Mouse (Mus musculus): ENCODE measurements around the gene Zfp775.
A peak's percentile ranks its signal among the peaks of the same experiment; 100 is the strongest.

The Zfp775 gene

GRCm38 (mm10) chr6:48628808-48629660, 27.2 kb downstream of the Zfp775 start:
- peak; percentile 55 for DNase-seq

- DNase-seq = peak; percentile 76
Observed at GRCm38 (mm10) chr6:48629661-48630034, 27.8 kb downstream of the Zfp775 start.

GRCm38 (mm10) chr6:48630831-48631230, 29.0 kb downstream of the Zfp775 start:
- DNase-seq = no peak

GRCm38 (mm10) chr6:48635105-48635504, 33.2 kb downstream of the Zfp775 start:
- DNase-seq = no peak

GRCm38 (mm10) chr6:48636515-48636914, 34.7 kb downstream of the Zfp775 start:
- no peak for DNase-seq

- no peak for DNase-seq
Observed at GRCm38 (mm10) chr6:48637811-48638500, 36.1 kb downstream of the Zfp775 start.

GRCm38 (mm10) chr6:48638553-48638952, 36.7 kb downstream of the Zfp775 start:
- DNase-seq = no peak

- DNase-seq = no peak
Observed at GRCm38 (mm10) chr6:48641391-48641790, 39.5 kb downstream of the Zfp775 start.

GRCm38 (mm10) chr6:48642764-48643292, 41.0 kb downstream of the Zfp775 start:
- peak; percentile 61 for DNase-seq

- peak; percentile 83 for DNase-seq
Observed at GRCm38 (mm10) chr6:48645660-48646308, 43.9 kb downstream of the Zfp775 start.

GRCm38 (mm10) chr6:48646309-48646690, 44.4 kb downstream of the Zfp775 start:
- no peak for DNase-seq

GRCm38 (mm10) chr6:48646995-48647394, 45.1 kb downstream of the Zfp775 start, which contains the start of gene Gimap8:
Gene Gimap8, plus strand, starts transcription at chr6:48647234.
- peak; percentile 84 for DNase-seq

GRCm38 (mm10) chr6:48647611-48648010, 45.7 kb downstream of the Zfp775 start:
- DNase-seq = no peak

GRCm38 (mm10) chr6:48648779-48649178, 46.9 kb downstream of the Zfp775 start:
- peak; percentile 28 for DNase-seq

- no peak for DNase-seq
Observed at GRCm38 (mm10) chr6:48650041-48650440, 48.2 kb downstream of the Zfp775 start.

- no peak for DNase-seq
Observed at GRCm38 (mm10) chr6:48658721-48659120, 56.9 kb downstream of the Zfp775 start.

- DNase-seq = no peak
Observed at GRCm38 (mm10) chr6:48664750-48665149, 62.9 kb downstream of the Zfp775 start.

- no peak for DNase-seq
Observed at GRCm38 (mm10) chr6:48665471-48665870, 63.6 kb downstream of the Zfp775 start.

GRCm38 (mm10) chr6:48666159-48666586, 64.3 kb downstream of the Zfp775 start:
- peak; percentile 61 for DNase-seq

- no peak for DNase-seq
Observed at GRCm38 (mm10) chr6:48668022-48668421, 66.2 kb downstream of the Zfp775 start.

GRCm38 (mm10) chr6:48669446-48669969, 67.6 kb downstream of the Zfp775 start:
- no peak for DNase-seq
